Mouse (Mus musculus) heart, postnatal 0 days (tissue): Measurements from ENCODE around the gene Ldb1.

ENCODE experiments used
- CTCF ChIP-seq: IDR thresholded peaks from 2 replicates; pipeline ENCODE4 v1.5.1; 2016; ENCODE audit warnings: antibody characterized with exemption, control low read depth, low read depth
- EP300 ChIP-seq: IDR thresholded peaks from 2 replicates; pipeline ENCODE4 v1.6.1; 2016; ENCODE audit warnings: antibody characterized with exemption, low read depth

DNA sequence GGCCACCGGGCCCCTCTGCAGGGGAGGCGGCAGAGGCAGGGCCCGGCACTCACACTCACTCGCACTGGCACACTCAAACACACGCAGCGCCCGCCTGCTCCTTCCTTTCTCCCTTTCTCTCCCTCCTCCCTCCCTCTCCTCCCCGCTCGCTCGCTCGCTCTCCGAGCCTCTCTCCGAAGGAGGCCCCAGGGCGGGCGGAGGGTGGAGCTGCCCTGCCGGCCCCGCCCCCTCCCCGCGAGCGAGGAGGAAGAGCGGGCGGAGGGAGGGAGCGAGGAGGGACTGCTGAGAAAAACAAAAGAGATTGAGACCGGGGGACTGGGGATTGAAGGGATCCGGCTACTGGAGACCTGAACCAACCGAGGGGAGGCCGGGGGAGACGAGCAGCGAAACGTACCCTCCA is 5.5 kb downstream of the Ldb1 start:
- TF ChIP-seq CTCF (no peak; the same call in 1 of the 2 replicates), EP300 (no peak)
